Mouse (Mus musculus) lung, postnatal 0 days (tissue): ENCODE measurements around the gene Gm8138. TPM values are rescaled to one million over a fixed set of nuclear protein-coding genes. Genes with fewer than 3 reads are reported as not detected.
"Not testable (repeated sequence)": the region's sequence is repeated elsewhere in the genome, so short reads cannot be mapped to it uniquely, and the experiment has no call there.

Experiments
- ATAC-seq: fragments of 200-750 bp; cut with Nextera tagmentation; 2 replicates; pipeline ENCODE4 v1.8.0; 2017; ENCODE audit warnings: moderate library complexity
- DNase-seq: peaks from one replicate; pipeline ENCODE4 v3.0.0-alpha.2; 2016; ENCODE audit warnings: low spot score
- H3K27ac ChIP-seq: fragments of 300-500 bp; sonication (generic); 2 replicates; pipeline ENCODE4 v1.5.1; 2014; ENCODE audit warnings: antibody characterized with exemption, mild to moderate bottlenecking, low read length, mixed read lengths
- H3K27me3 ChIP-seq: fragments of 300-500 bp; sonication (generic); replicated peaks from 2 replicates; pipeline ENCODE4 v1.6.1; 2014; ENCODE audit warnings: low read length, mixed read lengths; ENCODE audit not compliant: insufficient read depth
- H3K36me3 ChIP-seq: fragments of 300-500 bp; sonication (generic); 2 replicates; pipeline ENCODE4 v1.6.1; 2014; ENCODE audit warnings: low read length, mixed read lengths; ENCODE audit not compliant: insufficient read depth
- H3K4me1 ChIP-seq: fragments of 300-500 bp; sonication (generic); 2 replicates; pipeline ENCODE4 v1.6.1; 2014; ENCODE audit warnings: antibody characterized with exemption, low read depth, low read length, mixed read lengths; ENCODE audit not compliant: insufficient read depth
- H3K4me2 ChIP-seq: fragments of 300-500 bp; sonication (generic); replicated peaks from 2 replicates; pipeline ENCODE4 v1.6.1; 2014; ENCODE audit warnings: low read depth, mild to moderate bottlenecking, low read length, moderate library complexity, mixed read lengths
- H3K4me3 ChIP-seq: fragments of 300-500 bp; sonication (generic); 2 replicates; pipeline ENCODE4 v1.5.1; 2014; ENCODE audit warnings: low read depth, low read length
- H3K9ac ChIP-seq: fragments of 300-500 bp; sonication (generic); replicated peaks from 2 replicates; pipeline ENCODE4 v1.6.1; 2014; ENCODE audit warnings: low read depth, mild to moderate bottlenecking
- H3K9me3 ChIP-seq: fragments of 300-500 bp; sonication (generic); 2 replicates; pipeline ENCODE4 v1.6.1; 2016; ENCODE audit warnings: low read length, mixed read lengths
- WGBS: fragments of 180-500 bp; shearing (Covaris S2); extraction: QIAGEN DNeasy Blood & Tissue Kit; methylation state at CpG from one replicate; pipeline ENCODE4 v1.1.7; 2014; 5-methylcytosine and 5-hydroxymethylcytosine counted together
- polyA plus RNA-seq: library from polyadenylated mRNA; unstranded; fragments of >200 nt; fragmentation: Nextera tagmentation; extraction: Ambion mirVana; gene quantifications from 2 replicates; pipeline ENCODE4 v1.2.1, GENCODE M21; 2015

The Gm8138 gene
- polyA plus RNA-seq = not detected in 2 replicates

DNA sequence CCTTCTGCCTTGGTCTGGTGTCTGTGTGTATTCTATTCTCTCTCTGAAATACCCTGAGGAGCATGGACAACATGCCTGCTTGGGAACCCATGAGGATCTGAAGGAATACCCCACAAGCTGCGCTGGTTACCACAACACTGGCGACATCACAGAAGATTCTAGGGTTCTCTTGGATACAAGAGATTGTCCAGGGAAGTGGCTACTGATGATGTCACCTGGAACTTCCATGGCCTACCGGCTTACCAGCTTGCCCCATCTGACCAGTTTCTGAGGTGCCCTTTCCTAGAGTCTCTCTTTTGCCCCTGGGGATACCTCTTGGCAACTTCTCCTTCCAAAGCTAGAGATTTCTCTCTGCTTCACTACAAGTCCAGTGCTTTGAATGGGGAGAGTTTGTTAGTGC is at the start of gene Gm8138:
Gm8138 (minus strand) TSS at position 101 of the 400 bp plus-strand sequence.
- not testable (repeated sequence) for H3K9me3 ChIP-seq, DNase-seq, H3K27ac ChIP-seq, H3K27me3 ChIP-seq, H3K4me2 ChIP-seq, H3K4me3 ChIP-seq, H3K4me1 ChIP-seq, H3K9ac ChIP-seq, ATAC-seq, H3K36me3 ChIP-seq
- WGBS = no CpG with 5 or more reads among the region's 3 CpGs

DNA sequence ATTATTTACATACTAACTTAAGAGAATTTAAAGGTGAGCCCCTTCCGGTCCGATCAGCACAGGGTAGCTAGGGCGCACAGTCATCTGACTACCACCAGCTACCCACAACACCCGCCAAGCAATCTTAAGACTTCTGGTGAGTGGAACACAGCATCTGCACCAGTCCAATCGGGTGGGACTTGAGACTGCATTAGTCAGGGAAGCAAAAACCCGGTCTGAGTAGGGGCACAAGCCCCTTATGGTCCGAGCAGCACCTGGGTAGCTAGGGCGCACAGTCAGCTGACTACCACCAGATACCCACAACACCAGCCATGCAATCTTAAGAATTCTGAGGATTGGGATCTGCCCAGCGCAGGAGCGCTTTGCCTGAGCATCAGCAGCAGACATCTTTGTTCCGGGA is 54.4 kb downstream of the Gm8138 start:
- H3K27ac ChIP-seq, H3K4me1 ChIP-seq, H3K27me3 ChIP-seq, H3K4me3 ChIP-seq, H3K9ac ChIP-seq, H3K36me3 ChIP-seq, DNase-seq, H3K9me3 ChIP-seq, ATAC-seq, H3K4me2 ChIP-seq: not testable (repeated sequence)
- WGBS = 79% methylated on average over 11 of the region's 11 CpGs

Other genes with a start within 250 kb of the Gm8138 start
- not detected in 2 replicates for gene Gm7233, start 236.5 kb downstream of the Gm8138 start, polyA plus RNA-seq
- gene Gm8122, start 181.0 kb downstream of the Gm8138 start, polyA plus RNA-seq = not detected in 2 replicates
- gene Gm8126, start 157.7 kb downstream of the Gm8138 start, polyA plus RNA-seq = not detected in 2 replicates
- not detected in 2 replicates for gene Gm9732, start 141.3 kb downstream of the Gm8138 start, polyA plus RNA-seq
- gene Gm8127, start 122.5 kb downstream of the Gm8138 start, polyA plus RNA-seq = not detected in 2 replicates
- gene 1700001F09Rik, start 68.5 kb downstream of the Gm8138 start, polyA plus RNA-seq = not detected in 2 replicates
- gene Gm5799, start 127.2 kb upstream of the Gm8138 start, polyA plus RNA-seq = not detected in 2 replicates
- not detected in 2 replicates for gene Gm17654, start 162.8 kb upstream of the Gm8138 start, polyA plus RNA-seq
- gene Gm10375, start 191.7 kb upstream of the Gm8138 start, polyA plus RNA-seq = not detected in 2 replicates